Mouse (Mus musculus): ENCODE measurements around the gene Hspa1a. TPM values are rescaled to one million over a fixed set of nuclear protein-coding genes. Genes with fewer than 3 reads are reported as not detected.
"Not testable (repeated sequence)": the region's sequence is repeated elsewhere in the genome, so short reads cannot be mapped to it uniquely, and the experiment has no call there.

The Hspa1a gene
- polyA plus RNA-seq, 1 experiment from 2014 or later = 2.9 TPM

- Histone ChIP-seq H3K4me1 (ENCODE audit: control insufficient read depth in 2 of 2, insufficient read depth in 2 of 2, low read length in 2 of 2) (peaks cover 3 to 13% of the 10 kb centered on the region in 2 experiments), H3K9me3 (ENCODE audit: control insufficient read depth, low read length) (no peaks in the 10 kb centered on the region), H3K4me2 (ENCODE audit: low read length) (peak overlapping the region; percentile 78), H3K27me3 (ENCODE audit: control insufficient read depth, insufficient read depth, low read length) (no peaks in the 10 kb centered on the region), H3K27ac (replicated peaks in 1 of 2; ENCODE audit: control insufficient read depth in 1 of 2, insufficient read depth in 1 of 2, low read depth in 2 of 2, low read length in 2 of 2) (peak overlapping the region; percentile 76 to 85), H3K4me3 (ENCODE audit: control insufficient read depth in 1 of 2, insufficient read depth in 1 of 2, low read depth in 1 of 2, low read length in 2 of 2) (peak overlapping the region; percentile 98 to 99), H3K9ac (ENCODE audit: low read length) (peak overlapping the region; percentile 100), H3K36me3 (ENCODE audit: control insufficient read depth, insufficient read depth, low read length) (peaks cover 22% of the 10 kb centered on the region)
- no peak for ATAC-seq (ENCODE audit: insufficient number of reproducible peaks, insufficient read depth, low FRiP score, low read depth)
- 34% methylated on average over 10 of the region's 10 CpGs for WGBS
These were observed 21.2 kb downstream of the Hspa1a start for GRCm38 (mm10) chr17:34950514-34951455.

GRCm38 (mm10) chr17:34949553-34949969 lies 22.4 kb downstream of the Hspa1a start:
- H3K4me2 ChIP-seq (ENCODE audit: low read length) = no peak overlapping the region
- WGBS = 39% methylated on average over 4 of the region's 4 CpGs
- H3K4me3 ChIP-seq (ENCODE audit: control insufficient read depth in 1 of 2, insufficient read depth in 1 of 2, low read depth in 1 of 2, low read length in 2 of 2) = no peak overlapping the region
- H3K9ac ChIP-seq (ENCODE audit: low read length) = no peak overlapping the region
- peaks cover 3 to 13% of the 10 kb centered on the region in 2 experiments for H3K4me1 ChIP-seq (ENCODE audit: control insufficient read depth in 2 of 2, insufficient read depth in 2 of 2, low read length in 2 of 2)
- peaks cover 22% of the 10 kb centered on the region for H3K36me3 ChIP-seq (ENCODE audit: control insufficient read depth, insufficient read depth, low read length)
- no peak for ATAC-seq (ENCODE audit: insufficient number of reproducible peaks, insufficient read depth, low FRiP score, low read depth)
- H3K9me3 ChIP-seq (ENCODE audit: control insufficient read depth, low read length) = no peaks in the 10 kb centered on the region
- no peaks in the 10 kb centered on the region for H3K27me3 ChIP-seq (ENCODE audit: control insufficient read depth, insufficient read depth, low read length)
- H3K27ac ChIP-seq (replicated peaks in 1 of 2; ENCODE audit: control insufficient read depth in 1 of 2, insufficient read depth in 1 of 2, low read depth in 2 of 2, low read length in 2 of 2) = no peak overlapping the region

DNA sequence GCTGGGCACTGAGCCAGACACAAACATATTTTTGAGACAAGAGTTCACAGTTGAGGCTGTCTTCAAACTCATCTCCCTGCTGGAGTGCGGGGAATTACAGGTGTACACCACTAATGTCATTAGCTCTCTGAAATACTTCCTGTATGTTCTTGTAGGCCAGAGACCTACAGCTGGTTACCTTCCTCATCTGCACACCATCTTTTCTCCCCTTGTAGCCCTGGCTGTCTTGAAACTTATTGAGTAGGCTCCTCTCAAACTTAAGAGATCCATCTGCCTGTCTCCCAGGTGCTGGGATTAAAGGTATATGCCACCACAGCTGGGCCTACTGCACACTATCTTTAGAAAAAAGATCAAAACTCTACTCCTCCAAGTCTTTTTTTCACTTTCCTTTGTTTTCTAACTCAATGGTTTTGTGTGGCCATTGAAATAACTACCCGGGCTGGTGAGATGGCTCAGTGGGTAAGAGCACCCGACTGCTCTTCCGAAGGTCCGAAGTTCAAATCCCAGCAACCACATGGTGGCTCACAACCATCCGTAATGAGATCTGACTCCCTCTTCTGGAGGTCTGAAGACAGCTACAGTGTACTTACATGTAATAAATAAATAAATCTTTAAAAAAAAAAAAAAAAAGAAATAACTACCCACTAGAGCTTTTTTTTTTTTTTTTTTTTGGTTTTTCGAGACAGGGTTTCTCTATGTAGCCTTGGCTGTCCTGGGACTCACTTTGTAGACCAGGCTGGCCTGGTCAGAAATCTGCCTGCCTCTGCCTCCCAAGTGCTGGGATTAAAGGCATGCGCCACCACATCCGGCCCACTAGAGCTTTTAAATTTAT lies 23.0 kb downstream of the Hspa1a start:
- H3K27me3 ChIP-seq (ENCODE audit: control insufficient read depth, insufficient read depth, low read length); ATAC-seq (ENCODE audit: insufficient number of reproducible peaks, insufficient read depth, low FRiP score, low read depth); H3K4me2 ChIP-seq (ENCODE audit: low read length); H3K4me3 ChIP-seq (ENCODE audit: control insufficient read depth in 1 of 2, insufficient read depth in 1 of 2, low read depth in 1 of 2, low read length in 2 of 2); H3K9me3 ChIP-seq (ENCODE audit: control insufficient read depth, low read length); H3K27ac ChIP-seq (replicated peaks in 1 of 2; ENCODE audit: control insufficient read depth in 1 of 2, insufficient read depth in 1 of 2, low read depth in 2 of 2, low read length in 2 of 2); H3K9ac ChIP-seq (ENCODE audit: low read length): not testable (repeated sequence)
- 63% methylated on average over 9 of the region's 9 CpGs for WGBS
- Histone ChIP-seq H3K36me3 (ENCODE audit: control insufficient read depth, insufficient read depth, low read length) (peaks cover 22% of the 10 kb centered on the region), H3K4me1 (ENCODE audit: control insufficient read depth in 2 of 2, insufficient read depth in 2 of 2, low read length in 2 of 2) (peaks cover 3 to 17% of the 10 kb centered on the region in 2 experiments)

GRCm38 (mm10) chr17:34947606-34948005 lies 24.4 kb downstream of the Hspa1a start:
- ATAC-seq (ENCODE audit: insufficient number of reproducible peaks, insufficient read depth, low FRiP score, low read depth) = no peak
- no peak overlapping the region for H3K4me3 ChIP-seq (ENCODE audit: control insufficient read depth in 1 of 2, insufficient read depth in 1 of 2, low read depth in 1 of 2, low read length in 2 of 2)
- peaks cover 22% of the 10 kb centered on the region for H3K36me3 ChIP-seq (ENCODE audit: control insufficient read depth, insufficient read depth, low read length)
- H3K4me1 ChIP-seq (ENCODE audit: control insufficient read depth in 2 of 2, insufficient read depth in 2 of 2, low read length in 2 of 2) = peaks cover 3 to 17% of the 10 kb centered on the region in 2 experiments
- no peaks in the 10 kb centered on the region for H3K27me3 ChIP-seq (ENCODE audit: control insufficient read depth, insufficient read depth, low read length)
- H3K4me2 ChIP-seq (ENCODE audit: low read length) = no peak overlapping the region
- H3K9ac ChIP-seq (ENCODE audit: low read length) = no peak overlapping the region
- no peak overlapping the region for H3K27ac ChIP-seq (replicated peaks in 1 of 2; ENCODE audit: control insufficient read depth in 1 of 2, insufficient read depth in 1 of 2, low read depth in 2 of 2, low read length in 2 of 2)
- no peaks in the 10 kb centered on the region for H3K9me3 ChIP-seq (ENCODE audit: control insufficient read depth, low read length)
- 24% methylated on average over 8 of the region's 8 CpGs for WGBS

- no peaks in the 10 kb centered on the region for H3K9me3 ChIP-seq (ENCODE audit: control insufficient read depth, low read length)
- H3K4me3 ChIP-seq (ENCODE audit: control insufficient read depth in 1 of 2, insufficient read depth in 1 of 2, low read depth in 1 of 2, low read length in 2 of 2) = no peak overlapping the region
- no peaks in the 10 kb centered on the region for H3K27me3 ChIP-seq (ENCODE audit: control insufficient read depth, insufficient read depth, low read length)
- peaks cover 5 to 20% of the 10 kb centered on the region in 2 experiments for H3K4me1 ChIP-seq (ENCODE audit: control insufficient read depth in 2 of 2, insufficient read depth in 2 of 2, low read length in 2 of 2)
- H3K4me2 ChIP-seq (ENCODE audit: low read length) = no peak overlapping the region
- WGBS = 91% methylated on average over 5 of the region's 5 CpGs
- H3K9ac ChIP-seq (ENCODE audit: low read length) = no peak overlapping the region
- ATAC-seq (ENCODE audit: insufficient number of reproducible peaks, insufficient read depth, low FRiP score, low read depth) = no peak
- H3K27ac ChIP-seq (replicated peaks in 1 of 2; ENCODE audit: control insufficient read depth in 1 of 2, insufficient read depth in 1 of 2, low read depth in 2 of 2, low read length in 2 of 2) = no peak overlapping the region
- H3K36me3 ChIP-seq (ENCODE audit: control insufficient read depth, insufficient read depth, low read length) = peaks cover 22% of the 10 kb centered on the region
These were observed 25.3 kb downstream of the Hspa1a start for GRCm38 (mm10) chr17:34946486-34947140.

DNA sequence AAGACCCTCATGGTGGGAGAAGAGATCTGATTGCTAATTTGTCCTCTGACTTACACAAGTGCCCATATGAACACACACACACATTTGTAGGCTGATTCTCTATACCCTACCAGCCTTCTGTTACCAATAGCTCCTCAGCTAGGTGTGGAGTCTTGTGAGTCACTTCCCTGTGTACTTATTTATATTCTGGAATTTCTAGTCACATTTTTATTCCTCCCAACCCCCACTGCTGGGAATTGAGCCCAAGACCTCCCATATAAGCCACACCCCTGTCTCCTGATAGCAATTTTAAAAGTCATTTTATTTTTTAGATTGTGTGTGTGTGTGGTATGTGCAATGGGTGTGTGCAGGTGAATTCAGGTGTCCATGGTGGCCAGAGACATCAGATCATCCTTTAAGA lies 27.6 kb downstream of the Hspa1a start:
- Histone ChIP-seq H3K27me3 (ENCODE audit: control insufficient read depth, insufficient read depth, low read length) (no peaks in the 10 kb centered on the region), H3K4me3 (ENCODE audit: control insufficient read depth in 1 of 2, insufficient read depth in 1 of 2, low read depth in 1 of 2, low read length in 2 of 2) (no peak overlapping the region), H3K27ac (replicated peaks in 1 of 2; ENCODE audit: control insufficient read depth in 1 of 2, insufficient read depth in 1 of 2, low read depth in 2 of 2, low read length in 2 of 2) (no peak overlapping the region), H3K9ac (ENCODE audit: low read length) (no peak overlapping the region; the same call in 1 of the 2 replicates), H3K36me3 (ENCODE audit: control insufficient read depth, insufficient read depth, low read length) (peaks cover under 1% of the 10 kb centered on the region), H3K4me2 (ENCODE audit: low read length) (no peak overlapping the region), H3K4me1 (ENCODE audit: control insufficient read depth in 2 of 2, insufficient read depth in 2 of 2, low read length in 2 of 2) (peaks cover 3 to 10% of the 10 kb centered on the region in 2 experiments; a peak in 2 of 4 replicates), H3K9me3 (ENCODE audit: control insufficient read depth, low read length) (no peaks in the 10 kb centered on the region)
- ATAC-seq (ENCODE audit: insufficient number of reproducible peaks, insufficient read depth, low FRiP score, low read depth) = no peak

GRCm38 (mm10) chr17:34943128-34943815 lies 28.7 kb downstream of the Hspa1a start:
- Histone ChIP-seq H3K27ac (replicated peaks in 1 of 2; ENCODE audit: control insufficient read depth in 1 of 2, insufficient read depth in 1 of 2, low read depth in 2 of 2, low read length in 2 of 2) (no peak overlapping the region), H3K4me1 (ENCODE audit: control insufficient read depth in 2 of 2, insufficient read depth in 2 of 2, low read length in 2 of 2) (peaks cover 3 to 10% of the 10 kb centered on the region in 2 experiments; a peak in 2 of 4 replicates), H3K36me3 (ENCODE audit: control insufficient read depth, insufficient read depth, low read length) (no peaks in the 10 kb centered on the region), H3K4me2 (ENCODE audit: low read length) (no peak overlapping the region), H3K9ac (ENCODE audit: low read length) (no peak overlapping the region), H3K27me3 (ENCODE audit: control insufficient read depth, insufficient read depth, low read length) (no peaks in the 10 kb centered on the region), H3K4me3 (ENCODE audit: control insufficient read depth in 1 of 2, insufficient read depth in 1 of 2, low read depth in 1 of 2, low read length in 2 of 2) (no peak overlapping the region), H3K9me3 (ENCODE audit: control insufficient read depth, low read length) (no peaks in the 10 kb centered on the region)
- no peak for ATAC-seq (ENCODE audit: insufficient number of reproducible peaks, insufficient read depth, low FRiP score, low read depth)
- 75% methylated on average over 4 of the region's 4 CpGs for WGBS

All from heart, embryonic 14.5 days (tissue).